Mouse (Mus musculus) liver, postnatal 0 days (tissue): Measurements from ENCODE around the gene Adora3. TPM values are rescaled to one million over a fixed set of nuclear protein-coding genes. Genes with fewer than 3 reads are reported as not detected.
A peak's percentile ranks its signal among the peaks of the same experiment; 100 is the strongest.

Experiments used
- ATAC-seq: fragments of 200-750 bp; cut with Nextera tagmentation; 2 replicates; pipeline ENCODE4 v1.8.0; 2017; ENCODE audit warnings: mild to moderate bottlenecking, moderate library complexity
- DNase-seq: peaks from one replicate; pipeline ENCODE4 v3.0.0-alpha.2; 2016
- H3K27ac ChIP-seq: fragments of 300-500 bp; sonication (generic); 2 replicates; pipeline ENCODE4 v1.5.1; 2014; ENCODE audit warnings: antibody characterized with exemption, moderate library complexity, mild to moderate bottlenecking, low read depth
- H3K27me3 ChIP-seq: fragments of 300-500 bp; sonication (generic); 2 replicates; pipeline ENCODE4 v1.6.1; 2014; ENCODE audit warnings: low read length, control low read depth, mixed read lengths; ENCODE audit not compliant: insufficient read depth
- H3K36me3 ChIP-seq: fragments of 300-500 bp; sonication (generic); replicated peaks from 2 replicates; pipeline ENCODE4 v1.6.1; 2014; ENCODE audit warnings: mild to moderate bottlenecking, control low read depth, low read length, moderate library complexity, mixed read lengths; ENCODE audit not compliant: insufficient read depth
- H3K4me1 ChIP-seq: fragments of 300-500 bp; sonication (generic); 2 replicates; pipeline ENCODE4 v1.6.1; 2014; ENCODE audit warnings: antibody characterized with exemption, mild to moderate bottlenecking, control low read depth; ENCODE audit not compliant: insufficient read depth
- H3K4me2 ChIP-seq: fragments of 300-500 bp; sonication (generic); 2 replicates; pipeline ENCODE4 v1.6.1; 2014; ENCODE audit warnings: low read depth, mild to moderate bottlenecking, low read length, moderate library complexity, mixed read lengths
- H3K4me3 ChIP-seq: fragments of 300-500 bp; sonication (generic); 2 replicates; pipeline ENCODE4 v1.5.1; 2014; ENCODE audit warnings: low read depth, low read length
- H3K9ac ChIP-seq: fragments of 300-500 bp; sonication (generic); replicated peaks from 2 replicates; pipeline ENCODE4 v1.6.1; 2014; ENCODE audit warnings: mild to moderate bottlenecking, moderate library complexity
- H3K9me3 ChIP-seq: fragments of 300-500 bp; sonication (generic); 2 replicates; pipeline ENCODE4 v1.6.1; 2016; ENCODE audit warnings: mild to moderate bottlenecking, control low read depth, low read length, mixed read lengths
- CTCF ChIP-seq: sonication (generic); IDR thresholded peaks from 2 replicates; pipeline ENCODE4 v1.5.1; 2016; ENCODE audit warnings: antibody characterized with exemption, low read depth
- EP300 ChIP-seq: IDR thresholded peaks from 2 replicates; pipeline ENCODE4 v1.6.1; 2016; ENCODE audit warnings: antibody characterized with exemption, low read depth, mild to moderate bottlenecking
- WGBS: fragments of 180-500 bp; shearing (Covaris S2); extraction: QIAGEN DNeasy Blood & Tissue Kit; methylation state at CpG from one replicate; pipeline ENCODE4 v1.1.7; 2014; ENCODE audit not compliant: insufficient replicate concordance; 5-methylcytosine and 5-hydroxymethylcytosine counted together
- polyA plus RNA-seq: library from polyadenylated mRNA; unstranded; fragments of >200 nt; fragmentation: Nextera tagmentation; extraction: Ambion mirVana; gene quantifications from 2 replicates; pipeline ENCODE4 v1.2.1, GENCODE M21; 2015

Adora3 gene
- polyA plus RNA-seq, 1 experiment from 2014 or later, result 0.62 TPM

- no peaks in the 10 kb centered on the region for H3K27me3 ChIP-seq
- H3K9me3 ChIP-seq, result no peaks in the 10 kb centered on the region
- DNase-seq (no peak), ATAC-seq (no peak)
- H3K27ac ChIP-seq, result no peak overlapping the region
- no peak overlapping the region for H3K4me3 ChIP-seq
- no peak for TF ChIP-seq EP300
- no peak for TF ChIP-seq CTCF
- H3K9ac ChIP-seq, result no peak overlapping the region
- no peaks in the 10 kb centered on the region for H3K36me3 ChIP-seq
- peaks cover 18% of the 10 kb centered on the region; the same call in 1 of the 2 replicates for H3K4me1 ChIP-seq
- no peak overlapping the region for H3K4me2 ChIP-seq
- 65% methylated on average over 6 of the region's 6 CpGs for WGBS
Measured at GRCm38 (mm10) chr3:105872034-105872433, 1.4 kb downstream of the Adora3 start.

DNA sequence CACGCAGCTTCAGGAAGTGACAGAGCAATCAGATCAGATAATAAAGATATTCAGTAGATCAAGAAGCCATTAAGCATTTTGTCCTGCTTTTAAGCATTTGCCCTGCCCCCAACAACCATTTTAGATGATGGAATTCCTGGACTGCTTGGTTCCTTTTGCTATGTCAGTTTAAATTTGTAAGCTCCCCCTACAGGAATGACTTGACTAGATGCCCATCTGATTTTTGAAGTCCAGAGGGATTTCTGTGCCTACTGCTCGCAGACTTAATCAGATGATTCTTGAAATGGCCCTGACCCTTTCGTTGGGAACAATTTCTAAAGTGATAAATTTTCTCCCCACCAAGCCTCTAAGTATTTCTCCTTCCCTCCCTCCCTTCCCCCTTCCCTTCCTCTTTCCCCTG is 1.9 kb downstream of the Adora3 start:
- H3K4me2 ChIP-seq, result no peak overlapping the region
- no peaks in the 10 kb centered on the region for H3K27me3 ChIP-seq
- no peak overlapping the region for H3K9ac ChIP-seq
- ATAC-seq (no peak), DNase-seq (no peak)
- no peak overlapping the region for H3K4me3 ChIP-seq
- H3K27ac ChIP-seq, result no peak overlapping the region
- H3K9me3 ChIP-seq, result no peaks in the 10 kb centered on the region
- no peaks in the 10 kb centered on the region for H3K36me3 ChIP-seq
- TF ChIP-seq EP300 (no peak), CTCF (no peak; the same call in 1 of the 2 replicates)
- 44% methylated on average over 3 of the region's 3 CpGs for WGBS
- peaks cover 16% of the 10 kb centered on the region; the same call in 1 of the 2 replicates for H3K4me1 ChIP-seq

DNA sequence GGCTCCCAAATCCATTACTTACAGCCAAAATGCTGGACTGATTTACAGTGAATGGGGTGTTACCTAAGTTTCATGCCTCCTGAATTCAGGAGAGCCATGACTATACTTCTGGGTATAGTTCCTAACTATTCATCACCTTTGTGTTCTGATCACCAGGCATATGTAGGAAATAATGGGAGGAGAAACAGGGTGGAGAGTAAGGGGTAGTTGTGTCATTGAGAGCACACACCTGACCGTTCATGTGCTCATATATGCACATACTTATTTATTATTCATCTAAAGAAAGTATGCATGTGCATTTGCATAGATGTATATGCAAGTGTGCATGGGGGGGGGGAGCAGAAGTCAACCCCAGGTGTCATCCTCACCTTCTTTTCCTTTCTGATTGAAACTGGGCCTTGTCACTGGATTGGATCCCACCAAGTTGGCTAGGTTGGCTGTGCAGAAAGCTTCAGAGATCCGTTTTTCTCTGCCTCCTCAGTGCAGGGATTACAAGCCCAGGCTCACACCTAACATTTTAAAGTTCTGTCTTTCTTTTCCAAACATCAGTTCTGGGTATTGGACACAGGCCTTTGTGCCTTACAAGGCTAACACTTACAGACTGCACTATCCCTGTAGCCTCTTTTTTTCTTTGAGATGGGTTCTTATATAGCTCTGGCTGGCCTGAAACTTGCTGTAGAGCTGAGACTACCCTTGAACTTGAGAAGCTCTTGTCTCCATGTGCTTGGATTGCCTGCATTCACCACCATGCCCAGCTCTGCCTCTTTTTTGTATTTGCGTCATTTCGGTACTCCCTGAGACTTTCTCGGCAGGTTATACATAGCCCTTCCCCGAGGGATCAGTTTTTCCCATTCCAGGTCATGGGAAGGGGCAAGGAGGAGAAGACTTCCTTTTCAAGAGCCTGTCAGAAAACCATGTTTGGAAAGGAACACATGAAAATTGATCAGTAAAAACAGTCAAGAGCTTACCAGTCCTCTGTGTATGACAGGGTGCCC is 3.1 kb downstream of the Adora3 start:
- no peak for ATAC-seq
- H3K4me2 ChIP-seq, result no peak overlapping the region
- H3K27me3 ChIP-seq, result no peaks in the 10 kb centered on the region
- H3K36me3 ChIP-seq, result no peaks in the 10 kb centered on the region
- no peak overlapping the region for H3K9ac ChIP-seq
- TF ChIP-seq EP300 (no peak), CTCF (no peak)
- peaks cover 11% of the 10 kb centered on the region; the same call in 1 of the 2 replicates for H3K4me1 ChIP-seq
- DNase-seq, result no peak
- WGBS, result 84% methylated on average over 6 of the region's 6 CpGs
- H3K4me3 ChIP-seq, result no peak overlapping the region
- H3K9me3 ChIP-seq, result no peaks in the 10 kb centered on the region
- H3K27ac ChIP-seq, result no peak overlapping the region

DNA sequence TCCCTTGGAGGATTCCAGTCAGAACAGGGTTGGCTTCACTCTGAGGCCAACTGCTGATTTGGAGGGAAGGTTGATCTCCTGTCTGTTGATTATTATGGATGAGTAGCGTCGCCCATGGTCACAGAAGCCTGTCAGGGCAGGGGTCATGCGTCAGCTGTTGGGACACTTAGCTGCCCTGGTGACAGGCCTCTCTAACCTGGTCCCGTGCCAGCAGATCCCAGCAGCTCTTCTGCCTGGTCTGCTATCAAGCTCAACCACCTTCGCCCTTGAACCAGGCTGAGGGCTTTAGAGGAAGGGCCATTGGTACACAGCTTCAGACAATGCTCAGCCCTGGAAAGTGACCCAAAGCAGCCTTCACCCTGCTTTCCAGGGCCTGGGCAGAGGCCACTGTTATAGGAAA is 5.4 kb downstream of the Adora3 start:
- no peaks in the 10 kb centered on the region for H3K27me3 ChIP-seq
- DNase-seq (peak; percentile 75), ATAC-seq (peak; percentile 93)
- no peaks in the 10 kb centered on the region for H3K9me3 ChIP-seq
- no peak overlapping the region for H3K9ac ChIP-seq
- H3K27ac ChIP-seq, result no peak overlapping the region
- H3K4me2 ChIP-seq, result no peak overlapping the region
- TF ChIP-seq CTCF (no peak), EP300 (no peak)
- no peaks in the 10 kb centered on the region for H3K36me3 ChIP-seq
- 56% methylated on average over 5 of the region's 5 CpGs for WGBS
- H3K4me3 ChIP-seq, result no peak overlapping the region
- H3K4me1 ChIP-seq, result peaks cover 11% of the 10 kb centered on the region; the same call in 1 of the 2 replicates

- 69% methylated on average over 6 of the region's 6 CpGs for WGBS
Measured at GRCm38 (mm10) chr3:105877252-105877803, 6.7 kb downstream of the Adora3 start.

DNA sequence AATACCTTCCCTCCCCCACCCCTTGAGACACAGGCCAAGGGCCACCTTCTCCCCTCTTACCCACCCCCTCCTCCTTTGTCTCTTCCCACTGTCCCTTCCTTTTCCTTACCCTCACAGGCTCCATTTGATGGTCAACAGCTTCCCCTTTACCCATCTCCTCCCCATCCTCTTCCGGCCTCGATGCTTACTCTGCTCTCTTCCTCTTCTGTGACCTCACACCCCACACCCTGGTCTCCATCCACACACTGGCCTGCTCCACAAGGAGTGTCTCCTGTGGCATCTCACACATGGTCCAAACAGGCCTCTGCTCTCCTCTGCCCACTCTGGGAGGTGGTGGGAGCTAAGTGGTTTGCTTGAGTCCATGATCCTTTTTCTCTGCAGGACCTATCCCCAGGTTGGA is 7.3 kb downstream of the Adora3 start:
- no peak for DNase-seq
- WGBS, result 53% methylated on average over 2 of the region's 2 CpGs
- TF ChIP-seq EP300 (no peak), CTCF (no peak)

More at GRCm38 (mm10) chr3:105877252-105877803, 6.7 kb downstream of the Adora3 start:
- H3K36me3 ChIP-seq, result no peaks in the 10 kb centered on the region
- H3K4me3 ChIP-seq, result no peak overlapping the region
- H3K4me1 ChIP-seq, result peaks cover 8% of the 10 kb centered on the region; the same call in 1 of the 2 replicates
- ATAC-seq, result no peak
- H3K9me3 ChIP-seq, result no peaks in the 10 kb centered on the region
- DNase-seq, result no peak
- no peak for TF ChIP-seq EP300
- TF ChIP-seq CTCF, result no peak
- H3K4me2 ChIP-seq, result no peak overlapping the region
- no peaks in the 10 kb centered on the region for H3K27me3 ChIP-seq
- H3K9ac ChIP-seq, result no peak overlapping the region
- H3K27ac ChIP-seq, result no peak overlapping the region

More for the DNA sequence above, 7.3 kb downstream of the Adora3 start:
- Histone ChIP-seq H3K4me3 (no peak overlapping the region), H3K27ac (no peak overlapping the region), H3K36me3 (no peaks in the 10 kb centered on the region), H3K4me2 (no peak overlapping the region), H3K9me3 (no peaks in the 10 kb centered on the region), H3K27me3 (no peaks in the 10 kb centered on the region), H3K4me1 (peaks cover 8% of the 10 kb centered on the region; the same call in 1 of the 2 replicates), H3K9ac (no peak overlapping the region)
- ATAC-seq, result no peak
